9 mouse cellular contexts compared by ENCODE assay signal in genomic region chr15:85667906-85668590, GRCm38 (mm10).
A peak's percentile ranks its signal among the peaks of the same experiment; 100 is the strongest.
DNase-seq lines count a peak whose midpoint lies in the region; ATAC-seq and TF ChIP-seq lines count a peak whose summit lies in the region.
"Had no signal": no experiment of that assay in that cellular context is flagged by ENCODE, and none has a peak within 500 bp of the region (broad histone marks: within the 10 kb centered on the region; RNA-seq: fewer than 3 reads in every experiment).

No protein-coding gene starts in this region.

- H3K27ac ChIP-seq in kidney, postnatal 0 days, result peak overlapping the region; percentile 68; the same call in 1 of the 2 replicates
- no peak overlapping the region for H3K27ac ChIP-seq in intestine, postnatal 0 days (ENCODE audit: low read depth, low read length)
- H3K27ac ChIP-seq: embryonic facial prominence, embryonic 10.5 days had no signal

- peak overlapping the region; percentile 35; the same call in 1 of the 2 replicates for H3K4me2 ChIP-seq in kidney, postnatal 0 days (ENCODE audit: low read length)
- peak overlapping the region; percentile 31; the same call in 1 of the 2 replicates for H3K4me2 ChIP-seq in intestine, postnatal 0 days (replicated peaks; ENCODE audit: low read depth)

- no peak for ATAC-seq in kidney, postnatal 0 days (replicated peaks; ENCODE audit: low FRiP score, low read depth)
- no peak for ATAC-seq in intestine, postnatal 0 days

- H3K79me2 ChIP-seq in C2C12 (ENCODE audit: control insufficient read depth, insufficient read depth), result peaks cover 99% of the 10 kb centered on the region

- no peaks in the 10 kb centered on the region for H3K9me3 ChIP-seq in kidney, postnatal 0 days (replicated peaks; ENCODE audit: low read length)
- no peaks in the 10 kb centered on the region for H3K9me3 ChIP-seq in intestine, postnatal 0 days (ENCODE audit: control insufficient read depth)
- H3K9me3 ChIP-seq: embryonic facial prominence, embryonic 10.5 days had no signal

- H3K27me3 ChIP-seq in kidney, postnatal 0 days (ENCODE audit: insufficient read depth, low read length), result no peaks in the 10 kb centered on the region
- no peaks in the 10 kb centered on the region for H3K27me3 ChIP-seq in C2C12 (ENCODE audit: control insufficient read depth, insufficient read depth, insufficient read length)
- H3K27me3 ChIP-seq in intestine, postnatal 0 days (replicated peaks; ENCODE audit: control insufficient read depth, insufficient read depth, low read length), result peaks cover 25% of the 10 kb centered on the region

- H3K36me3 ChIP-seq in kidney, postnatal 0 days (ENCODE audit: insufficient read depth, low read length), result no peaks in the 10 kb centered on the region
- H3K36me3 ChIP-seq in C2C12 (ENCODE audit: control insufficient read depth, insufficient read depth), result peaks cover 14% of the 10 kb centered on the region
- H3K36me3 ChIP-seq in intestine, postnatal 0 days (ENCODE audit: control insufficient read depth, insufficient read depth), result no peaks in the 10 kb centered on the region
- H3K36me3 ChIP-seq: embryonic facial prominence, embryonic 10.5 days had no signal

- H3K4me3 ChIP-seq in kidney, postnatal 0 days (replicated peaks; ENCODE audit: low read depth, low read length), result 0 out of 2 replicates have a peak overlapping the region, but pooled peaks have one; percentile 25
- H3K4me3 ChIP-seq in C2C12 (ENCODE audit: insufficient read depth, poor library complexity, severe bottlenecking), result peak overlapping the region; percentile 34
- 0 out of 2 replicates have a peak overlapping the region, but pooled peaks have one; percentile 0 for H3K4me3 ChIP-seq in intestine, postnatal 0 days (ENCODE audit: low read depth, low read length)
- H3K4me3 ChIP-seq: embryonic facial prominence, embryonic 10.5 days had no signal

- peak overlapping the region; percentile 86 for H3ac ChIP-seq in C2C12 (ENCODE audit: control insufficient read depth, insufficient read length, low read depth)

- no peak for DNase-seq in kidney, postnatal 0 days (ENCODE audit: low spot score)
- no peak for DNase-seq in kidney, postnatal 25 days
- DNase-seq in 416B (ENCODE audit: low read depth), result peak; percentile 61
- no peak for DNase-seq in lung, postnatal 25 days (ENCODE audit: low spot score)
- DNase-seq in layer of hippocampus, adult 9-10 months (ENCODE audit: low spot score), result no peak
- DNase-seq: cerebellum, adult 11-12 months had no signal

- no peak for TF ChIP-seq CTCF in kidney, postnatal 0 days (IDR thresholded peaks at IDR 0.05; ENCODE audit: low read depth)
- no peak for TF ChIP-seq CTCF in C2C12 (IDR thresholded peaks at IDR 0.05; ENCODE audit: control insufficient read depth, insufficient read depth, insufficient read length)
- no peak for TF ChIP-seq CTCF in intestine, postnatal 0 days (IDR thresholded peaks at IDR 0.05; ENCODE audit: low read depth)

- peaks cover 86% of the 10 kb centered on the region for H3K79me3 ChIP-seq in C2C12 (ENCODE audit: low read depth)

- WGBS in kidney, postnatal 0 days, result 62% methylated on average over 7 of the region's 7 CpGs
- WGBS in intestine, postnatal 0 days, result 80% methylated on average over 7 of the region's 7 CpGs

- no peak overlapping the region for H3K9ac ChIP-seq in kidney, postnatal 0 days (ENCODE audit: low read depth, low read length)
- 0 out of 2 replicates have a peak overlapping the region, but pooled peaks have one; percentile 0 for H3K9ac ChIP-seq in intestine, postnatal 0 days (ENCODE audit: low read depth, low read length)

- H3K4me1 ChIP-seq in kidney, postnatal 0 days (replicated peaks; ENCODE audit: insufficient read depth, low read length), result peaks cover 15% of the 10 kb centered on the region
- H3K4me1 ChIP-seq in intestine, postnatal 0 days (replicated peaks; ENCODE audit: control insufficient read depth, insufficient read depth, low read length), result no peaks in the 10 kb centered on the region

TF ChIP-seq in C2C12, 6 proteins besides CTCF, POLR2A, EP300 and RAD21:
- TF ChIP-seq FOSL1 (IDR thresholded peaks at IDR 0.05; ENCODE audit: insufficient read depth, low read length, poor library complexity, severe bottlenecking), result no peak
- TF ChIP-seq MYOD1 (IDR thresholded peaks at IDR 0.05; ENCODE audit: control insufficient read depth, insufficient read length, low read depth), result no peak
- no peak for TF ChIP-seq MAX (IDR thresholded peaks at IDR 0.05)
- TF ChIP-seq CEBPB (IDR thresholded peaks at IDR 0.05; ENCODE audit: low read depth), result peak; percentile 66
- no peak for TF ChIP-seq MYOG (IDR thresholded peaks at IDR 0.05; ENCODE audit: control insufficient read depth, extremely low read depth, insufficient read length)
- TF ChIP-seq USF1 (IDR thresholded peaks at IDR 0.05; ENCODE audit: low read depth), result no peak
